Mouse (Mus musculus): Measurements from ENCODE around the gene Fignl2. TPM values are rescaled to one million over a fixed set of nuclear protein-coding genes. Genes with fewer than 3 reads are reported as not detected.

Fignl2 gene
- polyA plus RNA-seq, 1 experiment from 2014 or later, result 0.17 TPM

DNA sequence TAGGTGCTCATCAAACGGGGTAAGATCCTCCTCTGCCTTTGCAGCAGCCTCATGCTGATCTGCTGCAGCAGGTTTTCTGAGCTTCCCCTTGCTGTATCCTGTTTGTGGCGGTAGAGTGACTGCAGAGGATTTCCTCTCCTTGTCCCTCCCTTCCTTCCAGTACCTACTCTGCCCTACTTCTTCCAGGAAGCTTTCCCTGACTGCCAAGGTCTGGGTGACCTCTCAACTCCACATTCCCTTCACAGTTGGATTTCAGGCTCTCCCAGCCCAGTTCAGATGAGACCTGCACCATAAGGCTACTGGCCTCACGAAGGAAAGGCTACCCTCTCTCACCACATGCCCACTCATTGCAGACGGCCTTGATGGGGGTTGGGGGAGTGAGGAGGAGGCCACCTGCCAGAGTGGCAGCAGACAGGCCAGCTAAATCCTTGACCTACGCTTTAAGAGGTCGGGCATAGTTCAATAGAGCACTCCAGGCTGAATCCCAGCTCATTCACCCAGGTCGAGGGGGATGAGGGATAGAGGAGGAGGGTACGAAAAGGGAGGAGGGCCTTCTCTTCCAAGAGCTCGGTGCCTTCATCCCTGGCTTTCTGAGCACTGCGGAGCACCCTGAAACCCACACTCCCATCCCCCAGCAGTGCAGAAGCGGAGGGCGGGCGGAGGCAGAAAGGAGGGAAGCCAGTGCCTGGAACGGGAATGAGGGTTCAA is 13.9 kb upstream of the Fignl2 start:
- WGBS, result 22% methylated on average over 14 of the region's 14 CpGs
- peaks cover 45% of the 10 kb centered on the region for H3K4me1 ChIP-seq (replicated peaks)
- no peaks in the 10 kb centered on the region for H3K9me3 ChIP-seq
- no peak overlapping the region for H3K4me3 ChIP-seq
- H3K36me3 ChIP-seq, result no peaks in the 10 kb centered on the region
- peak overlapping the region; percentile 27 for H3K4me2 ChIP-seq
- peaks cover 6% of the 10 kb centered on the region; the same call in 1 of the 2 replicates for H3K27me3 ChIP-seq
- H3K9ac ChIP-seq, result 0 out of 2 replicates have a peak overlapping the region, but pooled peaks have one; percentile 27
- ATAC-seq (ENCODE audit: low read depth), result peak; percentile 57
- peak overlapping the region; percentile 85 for H3K27ac ChIP-seq (replicated peaks)

DNA sequence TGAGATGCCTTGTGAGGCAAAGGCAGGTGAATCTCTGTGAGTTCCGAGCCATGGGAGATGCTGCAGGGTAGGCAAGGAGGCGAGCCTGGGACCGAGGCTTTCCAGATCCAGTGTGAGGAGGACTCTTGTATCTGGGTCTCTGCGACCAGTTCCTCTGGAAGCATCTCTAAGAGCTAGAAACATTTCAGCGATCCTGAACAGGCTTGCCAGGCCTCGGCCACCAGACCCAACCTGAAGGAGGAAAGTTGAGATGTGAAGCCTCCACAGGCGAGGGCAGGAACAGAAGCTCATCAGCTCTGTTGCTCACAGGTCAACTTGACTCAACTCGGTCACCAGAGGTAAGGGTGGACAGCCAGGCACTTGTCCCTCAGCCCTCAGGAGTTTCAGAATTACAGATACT is 13.2 kb upstream of the Fignl2 start:
- H3K4me1 ChIP-seq (replicated peaks), result peaks cover 42% of the 10 kb centered on the region
- H3K9me3 ChIP-seq, result no peaks in the 10 kb centered on the region
- 94% methylated on average over 8 of the region's 8 CpGs for WGBS
- no peak overlapping the region for H3K4me3 ChIP-seq
- H3K4me2 ChIP-seq, result no peak overlapping the region
- no peak overlapping the region for H3K9ac ChIP-seq
- peak overlapping the region; percentile 85 for H3K27ac ChIP-seq (replicated peaks)
- peaks cover 6% of the 10 kb centered on the region; the same call in 1 of the 2 replicates for H3K27me3 ChIP-seq
- no peaks in the 10 kb centered on the region for H3K36me3 ChIP-seq
- no peak for ATAC-seq (ENCODE audit: low read depth)

DNA sequence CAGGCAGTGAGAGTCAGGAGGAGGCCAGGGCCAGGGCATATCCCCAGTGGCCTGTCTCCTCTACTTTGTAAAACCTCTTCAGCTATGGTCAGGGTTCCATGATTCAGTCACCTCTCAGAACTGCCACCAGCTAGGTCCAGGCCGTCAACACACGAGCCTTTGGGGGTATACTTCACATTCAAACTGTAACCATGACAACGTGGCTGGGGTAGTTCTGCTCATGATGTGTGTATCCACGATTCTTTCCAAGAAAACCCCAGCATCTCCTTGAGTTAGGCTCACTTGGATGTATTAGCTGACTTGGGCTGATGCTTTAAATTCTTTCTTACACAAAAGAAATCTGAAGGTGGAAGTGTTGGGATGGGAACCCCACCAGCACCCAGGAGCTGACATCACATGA is 9.9 kb upstream of the Fignl2 start:
- H3K9me3 ChIP-seq, result no peaks in the 10 kb centered on the region
- H3K27ac ChIP-seq (replicated peaks), result no peak overlapping the region; the same call in 1 of the 2 replicates
- H3K36me3 ChIP-seq, result no peaks in the 10 kb centered on the region
- H3K4me1 ChIP-seq (replicated peaks), result peaks cover 23% of the 10 kb centered on the region
- no peak overlapping the region for H3K4me3 ChIP-seq
- H3K9ac ChIP-seq, result no peak overlapping the region
- no peak overlapping the region for H3K4me2 ChIP-seq
- WGBS, result 34% methylated on average over 4 of the region's 4 CpGs
- no peak for ATAC-seq (ENCODE audit: low read depth)
- H3K27me3 ChIP-seq, result 0 out of 2 replicates have a peak, but pooled peaks cover 5% of the 10 kb centered on the region

DNA sequence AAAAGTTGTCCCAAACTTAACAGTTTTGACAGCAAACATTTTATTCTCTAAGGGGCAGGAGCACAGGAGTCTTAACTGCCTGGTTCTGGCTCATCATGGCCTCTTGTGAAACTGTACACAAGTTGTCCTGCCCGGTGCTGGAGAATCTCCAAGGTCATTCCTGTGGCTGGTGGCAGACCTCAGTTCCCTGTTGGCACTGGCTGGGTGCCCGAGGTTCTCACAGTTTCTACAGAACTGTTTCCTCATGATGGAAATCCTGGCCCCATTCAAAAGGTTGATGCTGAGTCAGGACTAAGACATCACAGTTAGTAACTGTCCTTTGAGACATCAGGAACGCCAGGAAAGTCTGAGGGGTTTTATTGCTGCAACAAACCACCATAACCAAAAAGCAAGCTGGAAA is 8.6 kb upstream of the Fignl2 start:
- Histone ChIP-seq H3K4me1 (replicated peaks) (peaks cover 10% of the 10 kb centered on the region), H3K4me3 (no peak overlapping the region), H3K27ac (replicated peaks) (no peak overlapping the region), H3K27me3 (0 out of 2 replicates have a peak, but pooled peaks cover 5% of the 10 kb centered on the region), H3K4me2 (no peak overlapping the region), H3K9me3 (no peaks in the 10 kb centered on the region), H3K9ac (no peak overlapping the region), H3K36me3 (no peaks in the 10 kb centered on the region)
- no peak for ATAC-seq (ENCODE audit: low read depth)
- WGBS, result 63% methylated on average over 3 of the region's 3 CpGs

DNA sequence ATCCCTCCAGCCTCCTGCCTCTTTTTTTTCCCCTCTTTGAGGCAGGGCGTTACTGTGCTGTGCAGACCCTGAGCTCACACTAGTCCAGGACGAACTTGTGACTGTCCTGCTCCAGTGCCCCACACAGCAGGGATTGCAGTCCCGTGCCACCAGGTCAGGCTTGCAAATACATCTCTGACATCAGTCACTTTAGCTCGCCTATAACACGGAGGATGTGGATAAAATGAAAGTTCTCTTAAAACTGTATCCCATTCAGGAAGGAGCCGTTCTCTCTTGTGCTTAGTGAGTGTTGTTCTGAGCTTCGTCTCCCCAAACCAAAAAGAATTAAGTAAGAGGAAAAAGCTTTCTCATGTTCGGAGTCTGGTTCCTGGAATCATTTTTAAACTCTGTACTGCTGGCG is 8.1 kb upstream of the Fignl2 start:
- no peaks in the 10 kb centered on the region for H3K36me3 ChIP-seq
- H3K9me3 ChIP-seq, result no peaks in the 10 kb centered on the region
- H3K27ac ChIP-seq (replicated peaks), result no peak overlapping the region
- WGBS, result 74% methylated on average over 9 of the region's 9 CpGs
- no peak overlapping the region for H3K9ac ChIP-seq
- no peak overlapping the region for H3K4me2 ChIP-seq
- H3K4me3 ChIP-seq, result no peak overlapping the region
- H3K4me1 ChIP-seq (replicated peaks), result peaks cover 9% of the 10 kb centered on the region
- ATAC-seq (ENCODE audit: low read depth), result no peak
- 0 out of 2 replicates have a peak, but pooled peaks cover 5% of the 10 kb centered on the region for H3K27me3 ChIP-seq

DNA sequence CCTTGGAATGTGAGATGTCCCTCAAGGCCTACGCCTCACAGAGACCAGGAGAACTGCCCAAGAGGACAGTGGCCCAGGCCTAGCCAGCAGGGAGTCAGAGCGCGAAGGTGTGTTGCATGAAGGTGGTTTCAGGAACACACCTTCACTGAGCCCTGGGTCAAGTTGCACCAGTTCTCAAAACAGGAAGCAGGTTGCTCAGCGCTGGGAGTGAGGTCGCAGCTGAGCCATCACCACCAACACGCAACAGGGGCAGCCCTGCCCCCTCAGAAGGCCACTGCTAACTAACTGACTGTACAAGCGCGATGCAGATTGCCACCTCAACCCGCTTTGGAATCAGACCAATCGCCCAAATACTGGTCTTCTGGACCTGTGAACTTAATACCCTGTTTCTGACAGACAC is 6.1 kb upstream of the Fignl2 start:
- no peak for ATAC-seq (ENCODE audit: low read depth)
- H3K27ac ChIP-seq (replicated peaks), result no peak overlapping the region
- H3K4me1 ChIP-seq (replicated peaks), result peaks cover 26% of the 10 kb centered on the region
- H3K4me3 ChIP-seq, result no peak overlapping the region
- WGBS, result 85% methylated on average over 10 of the region's 10 CpGs
- no peaks in the 10 kb centered on the region for H3K9me3 ChIP-seq
- H3K9ac ChIP-seq, result no peak overlapping the region
- H3K36me3 ChIP-seq, result no peaks in the 10 kb centered on the region
- 0 out of 2 replicates have a peak, but pooled peaks cover 5% of the 10 kb centered on the region for H3K27me3 ChIP-seq
- H3K4me2 ChIP-seq, result no peak overlapping the region

DNA sequence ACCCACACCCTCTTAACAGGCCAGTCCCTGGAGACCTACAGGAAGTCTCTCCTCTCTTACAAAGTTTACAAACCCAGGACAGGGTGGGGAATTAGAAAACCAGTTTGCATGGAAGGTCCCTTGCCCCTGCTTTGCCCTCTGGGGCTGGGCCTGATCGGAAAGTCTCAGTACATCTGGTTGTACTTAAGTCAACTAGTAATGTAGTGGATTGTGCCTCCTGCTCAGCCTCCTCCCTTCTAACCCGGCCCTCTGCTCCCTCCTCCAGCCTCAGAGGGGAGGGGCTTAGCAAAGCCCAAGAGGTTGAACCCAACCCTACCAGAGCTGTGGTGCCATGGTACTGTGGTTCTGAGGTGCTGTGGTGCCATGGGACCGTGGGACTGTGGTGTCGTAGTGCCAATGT is 3.9 kb upstream of the Fignl2 start:
- H3K27ac ChIP-seq (replicated peaks), result no peak overlapping the region
- H3K27me3 ChIP-seq, result 0 out of 2 replicates have a peak, but pooled peaks cover 5% of the 10 kb centered on the region
- H3K36me3 ChIP-seq, result no peaks in the 10 kb centered on the region
- H3K4me1 ChIP-seq (replicated peaks), result peaks cover 38% of the 10 kb centered on the region
- H3K4me3 ChIP-seq, result no peak overlapping the region
- no peaks in the 10 kb centered on the region for H3K9me3 ChIP-seq
- no peak overlapping the region for H3K4me2 ChIP-seq
- ATAC-seq (ENCODE audit: low read depth), result no peak
- 54% methylated on average over 4 of the region's 4 CpGs for WGBS
- no peak overlapping the region for H3K9ac ChIP-seq

DNA sequence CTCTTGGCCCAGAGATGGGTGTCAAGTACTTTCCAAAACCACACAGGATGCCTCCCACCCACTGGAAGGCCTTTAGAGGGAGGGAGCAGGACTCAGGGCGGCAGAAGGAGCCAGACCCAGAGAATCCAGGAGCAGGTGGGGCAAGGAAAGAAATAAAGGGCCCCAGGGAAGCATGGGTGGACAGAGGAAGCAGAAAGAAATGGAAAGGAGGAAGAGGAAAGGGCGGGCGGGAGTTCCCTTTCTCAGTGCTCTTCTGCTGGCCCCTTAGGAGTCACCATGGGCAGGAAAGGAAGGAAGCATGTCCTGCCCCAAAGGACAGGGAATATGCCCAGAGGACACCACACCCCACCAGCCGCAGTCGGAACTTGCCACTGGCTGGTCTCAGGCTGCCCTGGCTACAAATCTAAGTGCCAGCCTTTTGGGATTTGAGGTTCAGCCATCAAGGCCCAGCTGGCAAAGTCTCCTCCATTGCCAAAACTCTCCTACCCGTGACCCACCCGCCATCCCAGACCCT is 2.7 kb upstream of the Fignl2 start:
- no peak for ATAC-seq (ENCODE audit: low read depth)
- H3K4me1 ChIP-seq (replicated peaks), result peaks cover 48% of the 10 kb centered on the region
- H3K27me3 ChIP-seq, result 0 out of 2 replicates have a peak, but pooled peaks cover under 1% of the 10 kb centered on the region
- H3K9me3 ChIP-seq, result no peaks in the 10 kb centered on the region
- no peaks in the 10 kb centered on the region for H3K36me3 ChIP-seq
- H3K9ac ChIP-seq, result no peak overlapping the region
- WGBS, result 58% methylated on average over 7 of the region's 7 CpGs
- no peak overlapping the region for H3K4me3 ChIP-seq
- no peak overlapping the region for H3K27ac ChIP-seq (replicated peaks)
- H3K4me2 ChIP-seq, result no peak overlapping the region

DNA sequence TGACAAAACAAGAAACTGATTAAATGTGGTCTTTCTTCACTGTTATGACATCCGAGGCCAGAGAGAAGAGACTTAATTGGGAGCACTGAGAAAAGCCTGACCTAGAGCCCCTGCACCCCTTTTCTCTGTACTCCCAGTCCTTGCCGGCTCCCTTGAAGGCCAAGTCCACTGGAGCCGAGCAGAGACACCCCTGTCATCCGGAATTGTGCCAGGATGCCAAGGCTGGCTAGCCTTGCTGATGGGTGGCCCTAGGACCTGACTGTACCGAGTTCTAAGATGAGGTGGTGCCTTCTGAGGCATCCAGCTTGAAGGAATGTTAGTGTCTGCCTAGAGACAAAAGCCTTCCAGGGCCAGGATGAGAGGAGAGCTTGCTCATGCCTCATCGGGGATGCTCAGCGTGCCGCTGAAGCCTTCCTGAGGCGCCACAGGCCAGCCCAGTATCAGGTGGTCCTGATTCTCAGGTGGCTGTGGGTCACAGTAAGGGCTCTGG is 1.7 kb upstream of the Fignl2 start:
- Histone ChIP-seq H3K36me3 (no peaks in the 10 kb centered on the region), H3K9me3 (no peaks in the 10 kb centered on the region), H3K27me3 (no peaks in the 10 kb centered on the region), H3K27ac (replicated peaks) (no peak overlapping the region), H3K4me1 (replicated peaks) (peaks cover 58% of the 10 kb centered on the region), H3K4me3 (no peak overlapping the region), H3K4me2 (no peak overlapping the region), H3K9ac (no peak overlapping the region)
- WGBS, result 76% methylated on average over 9 of the region's 9 CpGs
- no peak for ATAC-seq (ENCODE audit: low read depth)

DNA sequence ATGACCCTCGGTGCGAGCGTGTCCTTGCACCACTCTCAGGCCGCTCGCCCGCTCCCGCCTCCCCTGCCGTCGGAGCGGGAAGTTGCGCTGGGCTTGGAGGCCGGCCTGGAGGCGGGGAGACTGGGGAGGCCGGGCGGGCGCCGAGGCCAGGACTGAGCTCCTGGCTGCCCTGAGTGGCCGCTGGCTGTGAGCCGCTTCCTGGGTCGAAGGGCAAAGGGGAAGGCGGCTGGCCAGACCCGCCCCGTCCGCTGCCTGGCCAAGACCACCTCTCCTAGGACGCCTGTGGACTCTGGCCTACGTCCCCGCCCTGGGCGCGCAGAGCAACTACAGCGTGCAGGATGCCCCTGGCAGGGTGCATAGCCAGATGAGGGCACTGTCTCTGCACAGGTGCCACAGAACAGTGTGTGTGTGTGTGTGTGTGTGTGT is 377 bp upstream of the Fignl2 start:
- peak overlapping the region; percentile 75 for H3K4me3 ChIP-seq
- H3K36me3 ChIP-seq, result no peaks in the 10 kb centered on the region
- H3K4me1 ChIP-seq (replicated peaks), result peaks cover 69% of the 10 kb centered on the region
- 1% methylated on average over 30 of the region's 30 CpGs for WGBS
- peak overlapping the region; percentile 94 for H3K27ac ChIP-seq (replicated peaks)
- H3K9ac ChIP-seq, result peak overlapping the region; percentile 95
- H3K9me3 ChIP-seq, result no peaks in the 10 kb centered on the region
- H3K27me3 ChIP-seq, result no peaks in the 10 kb centered on the region
- peak; percentile 28 for ATAC-seq (ENCODE audit: low read depth)
- H3K4me2 ChIP-seq, result peak overlapping the region; percentile 72

DNA sequence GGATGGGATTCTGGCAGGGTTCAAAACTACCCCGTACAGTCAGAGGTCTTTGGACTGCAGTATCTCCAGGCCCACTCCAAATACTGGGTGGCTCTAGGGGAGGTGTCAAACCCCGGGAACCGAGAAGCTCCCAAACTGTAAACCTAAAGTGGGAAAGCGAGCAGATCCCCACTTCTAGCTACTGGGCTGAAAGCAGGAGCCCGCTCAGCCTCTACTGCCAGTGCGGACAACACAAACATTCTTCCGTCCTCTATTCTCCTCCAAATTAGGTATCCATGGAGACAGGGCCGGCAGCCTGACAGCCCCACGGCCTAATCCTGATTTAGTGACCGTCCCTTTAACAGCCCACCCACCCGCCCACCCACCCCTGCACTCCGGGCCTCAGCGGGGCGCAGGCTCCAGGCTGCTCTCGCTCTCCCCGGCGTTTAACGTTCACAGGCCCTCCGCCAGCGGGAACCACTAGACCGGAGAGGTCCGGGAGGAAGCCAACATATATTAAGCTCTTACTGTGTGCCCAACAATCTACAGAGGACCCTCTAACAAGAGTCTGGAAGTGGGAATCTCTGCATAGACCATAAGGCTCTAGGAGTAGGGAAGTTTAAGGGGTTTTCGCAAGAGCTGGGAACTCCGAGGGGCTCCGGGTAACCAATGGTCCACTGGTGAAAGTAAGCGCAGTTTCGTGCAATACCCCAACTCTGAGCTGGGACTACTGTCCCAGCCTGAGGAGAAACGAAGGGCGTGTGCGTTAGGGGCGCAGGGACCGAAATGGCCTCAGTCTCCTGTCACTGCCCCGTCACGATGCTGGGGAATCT is 1.2 kb downstream of the Fignl2 start:
- H3K4me3 ChIP-seq, result peak overlapping the region; percentile 75
- no peaks in the 10 kb centered on the region for H3K36me3 ChIP-seq
- WGBS, result 2% methylated on average over 34 of the region's 34 CpGs
- no peaks in the 10 kb centered on the region for H3K9me3 ChIP-seq
- H3K9ac ChIP-seq, result peak overlapping the region; percentile 95
- H3K27me3 ChIP-seq, result no peaks in the 10 kb centered on the region
- peaks cover 83% of the 10 kb centered on the region for H3K4me1 ChIP-seq (replicated peaks)
- peak; percentile 60 for ATAC-seq (ENCODE audit: low read depth)
- peak overlapping the region; percentile 72 for H3K4me2 ChIP-seq
- peak overlapping the region; percentile 94 for H3K27ac ChIP-seq (replicated peaks)

Measured in neural tube, embryonic 13.5 days (tissue).